Mouse (Mus musculus): ENCODE results near the gene Ppard. TPM values are rescaled to one million over a fixed set of nuclear protein-coding genes. Genes with fewer than 3 reads are reported as not detected.

Ppard gene
- polyA plus RNA-seq, 1 experiment from 2014 or later = 0.77 TPM

- H3K27me3 ChIP-seq (ENCODE audit: control insufficient read depth, insufficient read depth, low read depth, low read length) = peaks cover 46% of the 10 kb centered on the region
- H3K4me2 ChIP-seq (ENCODE audit: low read depth, low read length) = peak overlapping the region; percentile 95
- peak overlapping the region; percentile 69 for H3K4me3 ChIP-seq (ENCODE audit: low read depth, low read length)
- peak; percentile 59 for ATAC-seq (ENCODE audit: low read depth)
- peaks cover 24% of the 10 kb centered on the region for H3K4me1 ChIP-seq (ENCODE audit: control insufficient read depth, low read depth, low read length)
- peak overlapping the region; percentile 57 for H3K9ac ChIP-seq (ENCODE audit: low read depth, low read length)
- H3K27ac ChIP-seq (ENCODE audit: low read length) = peak overlapping the region; percentile 55
- H3K9me3 ChIP-seq (replicated peaks; ENCODE audit: control insufficient read depth, low read length) = no peaks in the 10 kb centered on the region
- H3K36me3 ChIP-seq (ENCODE audit: control insufficient read depth, insufficient read depth) = no peaks in the 10 kb centered on the region
- under 1% methylated on average over 52 of the region's 54 CpGs for WGBS (ENCODE audit: insufficient replicate concordance)
Observed at GRCm38 (mm10) chr17:28349901-28350465, 117.5 kb downstream of the Ppard start.

- H3K4me3 ChIP-seq (ENCODE audit: low read depth, low read length) = peak within 1 kb of the TSS; percentile 69
- H3K9me3 ChIP-seq (replicated peaks; ENCODE audit: control insufficient read depth, low read length) = no peaks in the 10 kb centered on the region
- WGBS (ENCODE audit: insufficient replicate concordance) = under 1% methylated on average over 55 of the region's 73 CpGs
- H3K4me2 ChIP-seq (ENCODE audit: low read depth, low read length) = peak within 1 kb of the TSS; percentile 95
- peak within 1 kb of the TSS; percentile 57 for H3K27ac ChIP-seq (ENCODE audit: low read length)
- no peaks in the 10 kb centered on the region for H3K36me3 ChIP-seq (ENCODE audit: control insufficient read depth, insufficient read depth)
- H3K4me1 ChIP-seq (ENCODE audit: control insufficient read depth, low read depth, low read length) = peaks cover 21% of the 10 kb centered on the region
- peak within 1 kb of the TSS; percentile 63 for H3K9ac ChIP-seq (ENCODE audit: low read depth, low read length)
- ATAC-seq (ENCODE audit: low read depth) = peak; percentile 75
- H3K27me3 ChIP-seq (ENCODE audit: control insufficient read depth, insufficient read depth, low read depth, low read length) = peaks cover 40% of the 10 kb centered on the region
Observed at GRCm38 (mm10) chr17:28350466-28351352, 118.2 kb downstream of the Ppard start, which contains the start of gene Tead3. Gene Tead3, minus strand, starts transcription at chr17:28350817.

Other genes starting within 250 kb of the Ppard start
- 0.06 and 0.14 TPM in 2 replicates for gene Tcp11, start 152.1 kb upstream of the Ppard start, polyA plus RNA-seq (2015; fragmentation: Nextera tagmentation; extraction: Ambion mirVana)
- 0.12 and 0.21 TPM in 2 replicates for gene Scube3, start 90.6 kb upstream of the Ppard start, polyA plus RNA-seq (2015; fragmentation: Nextera tagmentation; extraction: Ambion mirVana)
- 6.2 TPM in 2 replicates for gene Zfp523, start 55.6 kb upstream of the Ppard start, polyA plus RNA-seq (2015; fragmentation: Nextera tagmentation; extraction: Ambion mirVana)
- gene Def6, start 24.9 kb upstream of the Ppard start, polyA plus RNA-seq (2015; fragmentation: Nextera tagmentation; extraction: Ambion mirVana) = 7.2 and 8.2 TPM in 2 replicates
- 6.7 and 7.3 TPM in 2 replicates for gene Fance, start 80.8 kb downstream of the Ppard start, polyA plus RNA-seq (2015; fragmentation: Nextera tagmentation; extraction: Ambion mirVana)
- gene Rpl10a, start 95.8 kb downstream of the Ppard start, polyA plus RNA-seq (2015; fragmentation: Nextera tagmentation; extraction: Ambion mirVana) = 280 and 310 TPM in 2 replicates
- 0.50 and 0.52 TPM in 2 replicates for gene Tead3, start 118.1 kb downstream of the Ppard start, polyA plus RNA-seq (2015; fragmentation: Nextera tagmentation; extraction: Ambion mirVana)
- 0.46 TPM in 1 of 2 replicates, not detected in the other for gene Tulp1, start 132.5 kb downstream of the Ppard start, polyA plus RNA-seq (2015; fragmentation: Nextera tagmentation; extraction: Ambion mirVana)

Data from liver, embryonic 16.5 days (tissue).